Mouse (Mus musculus) small intestine, adult 2 months (tissue): Measurements from ENCODE around the gene Dok4.

Experiments
- CTCF ChIP-seq: fragments of 200-500 bp; IDR thresholded peaks from 2 replicates; pipeline ENCODE4 v1.5.1; 2012; ENCODE audit warnings: low read depth, mild to moderate bottlenecking, control low read depth, inconsistent platforms, low read length, moderate library complexity, mixed read lengths; ENCODE audit not compliant: insufficient replicate concordance, insufficient read length; ENCODE audit errors: extremely low read depth
- POLR2A ChIP-seq: fragments of 200-500 bp; IDR thresholded peaks from 2 replicates; pipeline ENCODE4 v1.6.1; 2012; ENCODE audit warnings: low read depth, mild to moderate bottlenecking, control low read depth, inconsistent platforms, low read length, moderate library complexity

GRCm38 (mm10) chr8:94837662-94838574 is 38.2 kb downstream of the Dok4 start, which contains the start of the genes Coq9 and Ciapin1:
- no peak for TF ChIP-seq CTCF
- TF ChIP-seq POLR2A = peak; percentile 86
